Mouse (Mus musculus): ENCODE measurements at regions not wholly inside any gene's neighbourhood (a gene's known extent, or its start where the extent isn't known, plus 50 kb on each side); places are given as distances from the start of the nearest gene placed in this dataset.

- WGBS (ENCODE audit: insufficient replicate concordance) = 72% methylated on average over 16 of the region's 16 CpGs
- Histone ChIP-seq H3K9ac (replicated peaks) (no peak overlapping the region), H3K27me3 (ENCODE audit: insufficient read depth, low read length) (no peaks in the 10 kb centered on the region), H3K9me3 (ENCODE audit: low read length) (peaks cover 2% of the 10 kb centered on the region; the same call in 1 of the 2 replicates), H3K4me3 (ENCODE audit: low read depth, low read length) (no peak overlapping the region), H3K4me1 (ENCODE audit: insufficient read depth) (no peaks in the 10 kb centered on the region), H3K27ac (ENCODE audit: low read depth) (no peak overlapping the region), H3K4me2 (ENCODE audit: low read depth, low read length) (no peak overlapping the region), H3K36me3 (replicated peaks; ENCODE audit: insufficient read depth, low read length) (no peaks in the 10 kb centered on the region)
- no peak for TF ChIP-seq CTCF (IDR thresholded peaks at IDR 0.05; ENCODE audit: low read depth)
- TF ChIP-seq EP300 (IDR thresholded peaks at IDR 0.05; ENCODE audit: low read depth) = no peak
- no peak for ATAC-seq
- DNase-seq = no peak
Observed at GRCm38 (mm10) chr8:23314275-23315123, 903.3 kb downstream of the Mrps31 start.

GRCm38 (mm10) chr8:23319556-23319955, 908.4 kb downstream of the Mrps31 start:
- ATAC-seq (no peak), DNase-seq (no peak)
- Histone ChIP-seq H3K4me2 (ENCODE audit: low read depth, low read length) (no peak overlapping the region), H3K9me3 (ENCODE audit: low read length) (no peaks in the 10 kb centered on the region), H3K36me3 (replicated peaks; ENCODE audit: insufficient read depth, low read length) (no peaks in the 10 kb centered on the region), H3K4me1 (ENCODE audit: insufficient read depth) (no peaks in the 10 kb centered on the region), H3K4me3 (ENCODE audit: low read depth, low read length) (no peak overlapping the region), H3K27ac (ENCODE audit: low read depth) (no peak overlapping the region), H3K9ac (replicated peaks) (no peak overlapping the region), H3K27me3 (ENCODE audit: insufficient read depth, low read length) (no peaks in the 10 kb centered on the region)
- no peak for TF ChIP-seq EP300 (IDR thresholded peaks at IDR 0.05; ENCODE audit: low read depth)
- peak; percentile 46 for TF ChIP-seq CTCF (IDR thresholded peaks at IDR 0.05; ENCODE audit: low read depth)
- WGBS (ENCODE audit: insufficient replicate concordance) = 42% methylated on average over 9 of the region's 9 CpGs

GRCm38 (mm10) chr8:23321166-23321565, 910.0 kb downstream of the Mrps31 start:
- no peaks in the 10 kb centered on the region for H3K36me3 ChIP-seq (replicated peaks; ENCODE audit: insufficient read depth, low read length)
- no peak overlapping the region for H3K9ac ChIP-seq (replicated peaks)
- H3K4me1 ChIP-seq (ENCODE audit: insufficient read depth) = no peaks in the 10 kb centered on the region
- no peak overlapping the region for H3K27ac ChIP-seq (ENCODE audit: low read depth)
- ATAC-seq = no peak
- no peak for DNase-seq
- TF ChIP-seq CTCF (IDR thresholded peaks at IDR 0.05; ENCODE audit: low read depth) = no peak
- TF ChIP-seq EP300 (IDR thresholded peaks at IDR 0.05; ENCODE audit: low read depth) = no peak
- no peak overlapping the region for H3K4me2 ChIP-seq (ENCODE audit: low read depth, low read length)
- 24% methylated on average over 5 of the region's 5 CpGs for WGBS (ENCODE audit: insufficient replicate concordance)
- no peaks in the 10 kb centered on the region for H3K27me3 ChIP-seq (ENCODE audit: insufficient read depth, low read length)
- H3K9me3 ChIP-seq (ENCODE audit: low read length) = no peaks in the 10 kb centered on the region
- H3K4me3 ChIP-seq (ENCODE audit: low read depth, low read length) = no peak overlapping the region

DNA sequence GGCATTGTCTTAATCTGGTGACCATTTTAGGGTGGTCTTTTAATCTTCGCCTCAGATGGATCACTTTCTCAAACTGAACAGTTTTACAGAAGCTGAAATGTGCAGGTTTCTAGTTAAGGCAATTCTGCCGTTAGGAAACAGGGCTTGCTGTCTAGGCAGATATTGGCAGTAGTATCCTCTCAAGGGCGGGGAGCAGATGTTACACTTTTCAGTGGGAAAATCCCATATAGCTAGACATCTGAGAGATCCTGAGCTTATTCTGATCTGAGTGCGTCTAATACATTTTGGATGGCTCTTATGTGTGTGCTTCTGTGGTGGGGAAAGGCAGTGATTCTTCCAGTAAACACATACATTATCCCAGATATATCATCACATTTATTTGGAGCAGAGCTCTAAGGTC, 916.1 kb downstream of the Mrps31 start:
- Histone ChIP-seq H3K4me3 (ENCODE audit: low read depth, low read length) (no peak overlapping the region), H3K27ac (ENCODE audit: low read depth) (no peak overlapping the region), H3K9ac (replicated peaks) (no peak overlapping the region), H3K4me1 (ENCODE audit: insufficient read depth) (no peaks in the 10 kb centered on the region), H3K27me3 (ENCODE audit: insufficient read depth, low read length) (no peaks in the 10 kb centered on the region), H3K9me3 (ENCODE audit: low read length) (no peaks in the 10 kb centered on the region), H3K36me3 (replicated peaks; ENCODE audit: insufficient read depth, low read length) (no peaks in the 10 kb centered on the region), H3K4me2 (ENCODE audit: low read depth, low read length) (no peak overlapping the region)
- DNase-seq (no peak), ATAC-seq (no peak)
- TF ChIP-seq EP300 (IDR thresholded peaks at IDR 0.05; ENCODE audit: low read depth) (no peak), CTCF (IDR thresholded peaks at IDR 0.05; ENCODE audit: low read depth) (no peak)
- WGBS (ENCODE audit: insufficient replicate concordance) = 70% methylated on average over 4 of the region's 4 CpGs

DNA sequence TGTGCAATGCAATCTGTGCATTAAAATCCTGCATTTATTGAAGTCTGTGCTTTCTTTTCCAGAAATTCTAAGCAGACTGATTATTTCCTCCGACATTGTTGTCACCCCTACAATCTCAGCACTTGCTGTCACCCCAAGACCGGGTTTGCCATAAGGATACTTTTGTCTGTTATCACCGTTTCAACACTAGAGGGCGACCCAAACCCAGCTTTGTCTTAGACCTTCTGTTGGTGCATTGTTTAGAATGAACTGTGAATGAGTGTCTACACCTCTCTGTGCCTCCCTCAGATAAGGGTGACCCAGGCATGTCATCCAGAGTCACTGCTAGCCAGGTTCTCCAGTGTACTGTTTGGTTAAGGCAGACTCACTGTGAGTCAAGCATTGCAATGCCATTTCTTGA, 933.0 kb downstream of the Mrps31 start:
- Histone ChIP-seq H3K4me3 (ENCODE audit: low read depth, low read length) (no peak overlapping the region), H3K27ac (ENCODE audit: low read depth) (no peak overlapping the region), H3K4me2 (ENCODE audit: low read depth, low read length) (no peak overlapping the region), H3K9ac (replicated peaks) (no peak overlapping the region), H3K27me3 (ENCODE audit: insufficient read depth, low read length) (no peaks in the 10 kb centered on the region), H3K36me3 (replicated peaks; ENCODE audit: insufficient read depth, low read length) (no peaks in the 10 kb centered on the region), H3K9me3 (ENCODE audit: low read length) (peaks cover 6% of the 10 kb centered on the region), H3K4me1 (ENCODE audit: insufficient read depth) (no peaks in the 10 kb centered on the region)
- ATAC-seq = no peak
- TF ChIP-seq EP300 (IDR thresholded peaks at IDR 0.05; ENCODE audit: low read depth) = no peak
- TF ChIP-seq CTCF (IDR thresholded peaks at IDR 0.05; ENCODE audit: low read depth) = peak; percentile 60
- 27% methylated on average over 4 of the region's 4 CpGs for WGBS (ENCODE audit: insufficient replicate concordance)
- no peak for DNase-seq

GRCm38 (mm10) chr8:23351367-23351930, 940.3 kb downstream of the Mrps31 start:
- no peaks in the 10 kb centered on the region for H3K9me3 ChIP-seq (ENCODE audit: low read length)
- no peaks in the 10 kb centered on the region for H3K36me3 ChIP-seq (replicated peaks; ENCODE audit: insufficient read depth, low read length)
- DNase-seq (no peak), ATAC-seq (no peak)
- no peak overlapping the region for H3K4me3 ChIP-seq (ENCODE audit: low read depth, low read length)
- 85% methylated on average over 15 of the region's 15 CpGs for WGBS (ENCODE audit: insufficient replicate concordance)
- H3K27ac ChIP-seq (ENCODE audit: low read depth) = no peak overlapping the region
- no peak overlapping the region for H3K9ac ChIP-seq (replicated peaks)
- TF ChIP-seq CTCF (IDR thresholded peaks at IDR 0.05; ENCODE audit: low read depth) (no peak), EP300 (IDR thresholded peaks at IDR 0.05; ENCODE audit: low read depth) (no peak)
- no peaks in the 10 kb centered on the region for H3K27me3 ChIP-seq (ENCODE audit: insufficient read depth, low read length)
- no peak overlapping the region for H3K4me2 ChIP-seq (ENCODE audit: low read depth, low read length)
- no peaks in the 10 kb centered on the region for H3K4me1 ChIP-seq (ENCODE audit: insufficient read depth)

Data from liver, postnatal 0 days (tissue).